Mouse (Mus musculus): ENCODE results near the gene Ptpn6.

DNA sequence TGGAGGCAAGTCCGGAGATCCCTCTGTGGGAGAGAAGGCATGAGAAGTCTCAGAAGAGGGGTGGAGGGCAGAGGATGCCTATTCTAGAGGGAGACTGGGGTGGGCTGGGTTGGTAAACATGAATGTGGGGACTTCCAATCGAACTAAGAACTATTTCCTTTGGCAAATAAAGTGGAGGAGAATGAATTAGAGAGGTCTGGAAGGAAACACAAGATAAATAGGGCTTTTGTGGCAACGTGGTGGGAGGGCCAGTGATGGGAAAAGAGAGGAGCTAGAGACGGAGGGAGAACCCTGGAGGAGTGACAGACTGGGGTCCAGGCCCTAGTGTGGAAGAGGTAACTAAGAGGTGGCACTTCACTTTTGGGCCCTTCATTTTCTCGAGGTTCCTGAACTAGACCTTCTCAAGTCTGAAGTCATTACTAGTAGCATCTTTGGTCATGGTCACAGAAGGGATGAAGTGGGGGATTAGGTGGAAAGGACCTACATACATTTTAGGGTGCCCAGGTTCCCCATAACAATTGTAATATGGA, 18.9 kb upstream of the Ptpn6 start:
- TF ChIP-seq POLR2A (IDR thresholded peaks at IDR 0.05; ENCODE audit: borderline replicate concordance, extremely low read depth, low read depth, low read length) (no peak), CTCF (IDR thresholded peaks at IDR 0.05; ENCODE audit: insufficient read depth, low read length) (no peak)
